Mouse (Mus musculus): Measurements from ENCODE around the gene Abhd16a. TPM values are rescaled to one million over a fixed set of nuclear protein-coding genes. Genes with fewer than 3 reads are reported as not detected.

The Abhd16a gene
- polyA plus RNA-seq, 1 experiment from 2014 or later: 56.7 TPM

DNA sequence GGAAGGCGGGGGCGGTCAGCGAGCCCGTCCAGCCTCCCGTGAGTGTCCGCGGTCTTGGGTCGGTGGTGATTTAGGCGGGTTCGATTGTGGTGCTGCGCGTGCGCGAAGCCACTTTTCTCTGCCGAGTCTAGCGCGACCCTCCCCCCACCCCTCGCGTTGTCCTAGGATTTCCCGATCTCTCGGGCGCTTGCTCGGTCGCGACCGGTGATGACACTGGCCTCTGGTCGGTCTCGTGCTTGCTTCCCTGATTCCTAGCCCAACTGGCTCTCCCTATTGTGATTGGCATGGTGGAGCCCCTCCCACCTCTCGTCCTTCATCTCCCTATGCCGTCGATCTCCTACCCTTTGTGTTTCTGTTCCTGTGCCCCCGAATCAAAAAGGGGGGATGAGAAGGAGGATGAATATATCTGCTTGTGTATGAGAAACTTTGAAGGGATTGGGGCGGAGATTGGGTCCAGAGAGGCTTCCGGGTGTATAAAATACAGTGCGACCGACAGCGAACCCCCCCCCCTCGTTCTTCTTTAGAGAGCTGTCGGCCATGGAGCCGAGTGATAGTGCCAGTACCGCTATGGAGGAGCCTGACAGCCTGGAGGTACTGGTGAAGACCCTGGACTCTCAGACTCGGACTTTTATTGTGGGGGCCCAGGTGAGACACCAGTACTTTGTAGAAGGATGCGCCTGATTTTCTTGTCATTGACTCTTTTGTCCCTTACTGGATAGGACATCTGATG lies 46.7 kb downstream of the Abhd16a start:
- H3K4me1 ChIP-seq: peaks cover 23% of the 10 kb centered on the region
- H3K4me3 ChIP-seq: peak overlapping the region; percentile 86
- H3K27ac ChIP-seq (replicated peaks): peak overlapping the region; percentile 99
- no peaks in the 10 kb centered on the region for H3K27me3 ChIP-seq (ENCODE audit: low read depth, poor library complexity, severe bottlenecking)
- no peaks in the 10 kb centered on the region for H3K9me3 ChIP-seq (replicated peaks)
- peaks cover 39% of the 10 kb centered on the region for H3K36me3 ChIP-seq
- WGBS: 1% methylated on average over 42 of the region's 43 CpGs
- no peak for DNase-seq (ENCODE audit: low spot score)

DNA sequence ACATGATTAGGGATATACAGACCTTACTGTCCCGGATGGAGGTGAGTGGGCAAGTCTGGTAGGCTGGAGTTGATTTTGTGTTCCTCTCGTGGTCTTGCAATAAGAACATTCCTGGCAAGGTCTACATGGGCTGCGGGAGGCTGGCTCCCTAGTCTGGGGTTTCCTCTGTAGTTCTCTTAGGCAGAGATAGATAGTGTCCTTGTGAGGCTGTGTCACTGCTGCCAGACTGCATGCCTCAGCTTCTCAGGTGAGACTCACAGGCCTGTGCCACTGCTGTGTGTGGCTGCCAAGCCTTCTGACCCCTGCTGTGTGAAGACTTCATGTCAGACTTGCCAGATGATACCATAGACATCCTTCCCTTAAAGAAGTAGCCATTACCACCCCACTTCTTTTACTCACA lies 50.2 kb downstream of the Abhd16a start:
- Histone ChIP-seq H3K4me1 (peaks cover 20% of the 10 kb centered on the region), H3K9me3 (replicated peaks) (peaks cover 13% of the 10 kb centered on the region), H3K27ac (replicated peaks) (no peak overlapping the region), H3K36me3 (peaks cover 70% of the 10 kb centered on the region), H3K4me3 (0 out of 2 replicates have a peak overlapping the region, but pooled peaks have one; percentile 9), H3K27me3 (ENCODE audit: low read depth, poor library complexity, severe bottlenecking) (no peaks in the 10 kb centered on the region)
- WGBS: 93% methylated on average over 3 of the region's 3 CpGs
- no peak for DNase-seq (ENCODE audit: low spot score)

GRCm38 (mm10) chr17:35140490-35140996 lies 51.5 kb downstream of the Abhd16a start:
- H3K27me3 ChIP-seq (ENCODE audit: low read depth, poor library complexity, severe bottlenecking): no peaks in the 10 kb centered on the region
- peaks cover 20% of the 10 kb centered on the region for H3K4me1 ChIP-seq
- WGBS: 85% methylated on average over 16 of the region's 16 CpGs
- DNase-seq (ENCODE audit: low spot score): no peak
- H3K4me3 ChIP-seq: no peak overlapping the region
- H3K9me3 ChIP-seq (replicated peaks): peaks cover 13% of the 10 kb centered on the region
- peaks cover 83% of the 10 kb centered on the region for H3K36me3 ChIP-seq
- no peak overlapping the region for H3K27ac ChIP-seq (replicated peaks)

GRCm38 (mm10) chr17:35141971-35142370 lies 52.9 kb downstream of the Abhd16a start:
- Histone ChIP-seq H3K9me3 (replicated peaks) (peaks cover 13% of the 10 kb centered on the region), H3K36me3 (peaks cover 97% of the 10 kb centered on the region), H3K4me1 (peaks cover 10% of the 10 kb centered on the region), H3K4me3 (no peak overlapping the region), H3K27me3 (ENCODE audit: low read depth, poor library complexity, severe bottlenecking) (no peaks in the 10 kb centered on the region), H3K27ac (replicated peaks) (no peak overlapping the region)
- WGBS: 89% methylated on average over 6 of the region's 6 CpGs
- no peak for DNase-seq (ENCODE audit: low spot score)

DNA sequence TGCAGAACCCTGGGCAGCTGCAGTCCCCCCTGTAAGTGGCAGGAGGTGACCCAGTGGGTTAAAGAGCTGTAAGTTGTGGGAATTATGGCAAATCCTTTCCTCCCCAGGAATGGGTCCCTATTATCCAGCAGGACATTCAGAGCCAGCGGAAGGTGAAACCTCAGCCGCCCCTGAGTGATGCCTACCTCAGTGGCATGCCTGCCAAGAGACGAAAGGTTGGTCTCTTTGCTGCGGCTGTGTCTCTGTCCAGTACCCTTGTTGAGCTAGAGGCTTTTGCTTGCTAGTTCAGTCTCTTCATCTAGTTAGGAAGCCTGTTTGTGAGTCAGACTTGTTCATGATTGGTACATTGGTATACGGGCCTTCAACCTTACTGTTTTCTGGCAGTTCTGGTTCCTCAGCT lies 57.1 kb downstream of the Abhd16a start:
- Histone ChIP-seq H3K27me3 (ENCODE audit: low read depth, poor library complexity, severe bottlenecking) (no peaks in the 10 kb centered on the region), H3K9me3 (replicated peaks) (peaks cover 13% of the 10 kb centered on the region), H3K4me1 (no peaks in the 10 kb centered on the region), H3K36me3 (peaks cover 99% of the 10 kb centered on the region), H3K4me3 (no peak overlapping the region), H3K27ac (replicated peaks) (no peak overlapping the region)
- no peak for DNase-seq (ENCODE audit: low spot score)
- 92% methylated on average over 5 of the region's 5 CpGs for WGBS

GRCm38 (mm10) chr17:35147348-35147747 lies 58.3 kb downstream of the Abhd16a start:
- Histone ChIP-seq H3K9me3 (replicated peaks) (peaks cover 13% of the 10 kb centered on the region), H3K27ac (replicated peaks) (no peak overlapping the region), H3K36me3 (peaks cover 99% of the 10 kb centered on the region), H3K4me1 (no peaks in the 10 kb centered on the region), H3K4me3 (no peak overlapping the region), H3K27me3 (ENCODE audit: low read depth, poor library complexity, severe bottlenecking) (no peaks in the 10 kb centered on the region)
- DNase-seq (ENCODE audit: low spot score): no peak
- 59% methylated on average over 3 of the region's 3 CpGs for WGBS

DNA sequence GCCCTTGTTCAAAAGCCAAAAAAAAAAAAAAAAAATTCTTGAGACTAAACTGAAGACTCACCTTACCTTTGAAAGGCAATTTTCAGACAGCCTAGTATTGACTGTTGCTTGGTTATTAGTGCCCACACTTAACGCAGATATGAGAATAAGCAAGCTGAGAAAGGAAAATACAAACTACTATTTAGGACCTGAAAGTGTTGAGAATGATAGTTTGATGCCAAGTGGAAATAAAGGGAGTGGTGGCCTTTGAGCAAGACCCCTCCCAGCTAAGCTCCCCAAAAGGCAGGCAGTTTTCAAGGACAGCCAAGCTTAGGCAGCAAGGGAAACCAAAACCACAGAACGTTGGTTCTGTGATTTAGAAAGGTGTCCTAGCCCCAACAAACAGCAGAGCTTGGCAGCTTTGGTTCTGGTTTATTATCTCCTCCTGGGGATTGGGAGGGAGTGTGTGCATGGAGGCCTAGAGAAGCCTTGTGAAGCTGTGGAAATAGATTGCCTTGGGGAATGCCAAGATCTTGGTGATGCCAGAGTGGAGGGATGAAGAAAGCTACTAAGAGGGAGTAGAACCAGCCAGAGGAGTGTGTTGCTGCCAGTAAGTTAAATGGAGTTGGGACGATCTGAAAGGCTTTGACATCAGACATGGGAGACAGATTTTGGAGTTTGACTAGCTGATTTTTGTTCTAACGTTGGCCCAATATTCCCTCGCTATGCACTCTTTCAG lies 59.0 kb downstream of the Abhd16a start:
- Histone ChIP-seq H3K27ac (replicated peaks) (no peak overlapping the region), H3K36me3 (peaks cover 99% of the 10 kb centered on the region), H3K27me3 (ENCODE audit: low read depth, poor library complexity, severe bottlenecking) (no peaks in the 10 kb centered on the region), H3K9me3 (replicated peaks) (peaks cover 6% of the 10 kb centered on the region), H3K4me1 (no peaks in the 10 kb centered on the region), H3K4me3 (no peak overlapping the region)
- WGBS: 80% methylated on average over 5 of the region's 5 CpGs
- no peak for DNase-seq (ENCODE audit: low spot score)

- no peaks in the 10 kb centered on the region for H3K4me1 ChIP-seq
- no peak for DNase-seq (ENCODE audit: low spot score)
- no peak overlapping the region for H3K4me3 ChIP-seq
- H3K36me3 ChIP-seq: peaks cover 99% of the 10 kb centered on the region
- H3K27ac ChIP-seq (replicated peaks): no peak overlapping the region
- 93% methylated on average over 4 of the region's 4 CpGs for WGBS
- no peaks in the 10 kb centered on the region for H3K27me3 ChIP-seq (ENCODE audit: low read depth, poor library complexity, severe bottlenecking)
- H3K9me3 ChIP-seq (replicated peaks): no peaks in the 10 kb centered on the region
Measured at GRCm38 (mm10) chr17:35152121-35152520, 63.1 kb downstream of the Abhd16a start.

Other genes with a start within 250 kb of the Abhd16a start
- gene Skiv2l, start 239.1 kb upstream of the Abhd16a start, polyA plus RNA-seq (2016; fragmentation: Nextera tagmentation; extraction: Ambion mirVana): 57.8 and 62.4 TPM in 2 replicates
- 137 and 139 TPM in 2 replicates for gene Nelfe, start 238.9 kb upstream of the Abhd16a start, polyA plus RNA-seq (2016; fragmentation: Nextera tagmentation; extraction: Ambion mirVana)
- 1.8 and 2.8 TPM in 2 replicates for gene Cfb, start 226.7 kb upstream of the Abhd16a start, polyA plus RNA-seq (2016; fragmentation: Nextera tagmentation; extraction: Ambion mirVana)
- gene Zbtb12, start 209.8 kb upstream of the Abhd16a start, polyA plus RNA-seq (2016; fragmentation: Nextera tagmentation; extraction: Ambion mirVana): 5.8 and 6.1 TPM in 2 replicates
- 0.07 TPM in 1 of 2 replicates, not detected in the other for gene Gm20547, start 207.2 kb upstream of the Abhd16a start, polyA plus RNA-seq (2016; fragmentation: Nextera tagmentation; extraction: Ambion mirVana)
- 1.3 TPM in 2 replicates for gene C2, start 191.0 kb upstream of the Abhd16a start, polyA plus RNA-seq (2016; fragmentation: Nextera tagmentation; extraction: Ambion mirVana)
- gene Ehmt2, start 190.8 kb upstream of the Abhd16a start, polyA plus RNA-seq (2016; fragmentation: Nextera tagmentation; extraction: Ambion mirVana): 88.0 and 91.9 TPM in 2 replicates
- gene Slc44a4, start 174.8 kb upstream of the Abhd16a start, polyA plus RNA-seq (2016; fragmentation: Nextera tagmentation; extraction: Ambion mirVana): not detected in 2 replicates
- gene Neu1, start 158.0 kb upstream of the Abhd16a start, polyA plus RNA-seq (2016; fragmentation: Nextera tagmentation; extraction: Ambion mirVana): 16.1 and 19.2 TPM in 2 replicates
- 0.19 TPM in 1 of 2 replicates, not detected in the other for gene Hspa1b, start 130.0 kb upstream of the Abhd16a start, polyA plus RNA-seq (2016; fragmentation: Nextera tagmentation; extraction: Ambion mirVana)
- gene Gm20481, start 119.4 kb upstream of the Abhd16a start, polyA plus RNA-seq (2016; fragmentation: Nextera tagmentation; extraction: Ambion mirVana): 0.27 TPM in 1 of 2 replicates, not detected in the other
- 1.3 and 1.6 TPM in 2 replicates for gene Hspa1a, start 117.1 kb upstream of the Abhd16a start, polyA plus RNA-seq (2016; fragmentation: Nextera tagmentation; extraction: Ambion mirVana)
- 0.71 and 0.81 TPM in 2 replicates for gene Hspa1l, start 116.6 kb upstream of the Abhd16a start, polyA plus RNA-seq (2016; fragmentation: Nextera tagmentation; extraction: Ambion mirVana)
- gene Lsm2, start 107.4 kb upstream of the Abhd16a start, polyA plus RNA-seq (2016; fragmentation: Nextera tagmentation; extraction: Ambion mirVana): 307 and 337 TPM in 2 replicates
- 177 and 210 TPM in 2 replicates for gene Vars, start 88.3 kb upstream of the Abhd16a start, polyA plus RNA-seq (2016; fragmentation: Nextera tagmentation; extraction: Ambion mirVana)
- gene Vwa7, start 72.7 kb upstream of the Abhd16a start, polyA plus RNA-seq (2016; fragmentation: Nextera tagmentation; extraction: Ambion mirVana): 0.19 and 0.28 TPM in 2 replicates
- 7.1 and 7.7 TPM in 2 replicates for gene Sapcd1, start 61.2 kb upstream of the Abhd16a start, polyA plus RNA-seq (2016; fragmentation: Nextera tagmentation; extraction: Ambion mirVana)
- gene Msh5, start 42.5 kb upstream of the Abhd16a start, polyA plus RNA-seq (2016; fragmentation: Nextera tagmentation; extraction: Ambion mirVana): 5.4 and 6.3 TPM in 2 replicates
- gene Clic1, start 39.3 kb upstream of the Abhd16a start, polyA plus RNA-seq (2016; fragmentation: Nextera tagmentation; extraction: Ambion mirVana): 216 and 217 TPM in 2 replicates
- 527 and 597 TPM in 2 replicates for gene Ddah2, start 30.2 kb upstream of the Abhd16a start, polyA plus RNA-seq (2016; fragmentation: Nextera tagmentation; extraction: Ambion mirVana)
- 0.17 TPM in 2 replicates for gene Ly6g6c, start 23.9 kb upstream of the Abhd16a start, polyA plus RNA-seq (2016; fragmentation: Nextera tagmentation; extraction: Ambion mirVana)
- gene Mpig6b, start 23.1 kb upstream of the Abhd16a start, polyA plus RNA-seq (2016; fragmentation: Nextera tagmentation; extraction: Ambion mirVana): 1.3 TPM in 2 replicates
- 0.32 and 0.59 TPM in 2 replicates for gene Ly6g6e, start 12.4 kb upstream of the Abhd16a start, polyA plus RNA-seq (2016; fragmentation: Nextera tagmentation; extraction: Ambion mirVana)
- 2.0 and 3.5 TPM in 2 replicates for gene Ly6g6d, start 11.2 kb upstream of the Abhd16a start, polyA plus RNA-seq (2016; fragmentation: Nextera tagmentation; extraction: Ambion mirVana)
- gene Ly6g6f, start 3.7 kb upstream of the Abhd16a start, polyA plus RNA-seq (2016; fragmentation: Nextera tagmentation; extraction: Ambion mirVana): 0.70 and 0.86 TPM in 2 replicates
- gene Ly6g5c, start 19.0 kb downstream of the Abhd16a start, polyA plus RNA-seq (2016; fragmentation: Nextera tagmentation; extraction: Ambion mirVana): not detected in 2 replicates
- gene Ly6g5b, start 26.2 kb downstream of the Abhd16a start, polyA plus RNA-seq (2016; fragmentation: Nextera tagmentation; extraction: Ambion mirVana): 0.99 and 1.1 TPM in 2 replicates
- gene Gpank1, start 32.2 kb downstream of the Abhd16a start, polyA plus RNA-seq (2016; fragmentation: Nextera tagmentation; extraction: Ambion mirVana): 33.4 and 34.5 TPM in 2 replicates
- 299 and 306 TPM in 2 replicates for gene Csnk2b, start 32.8 kb downstream of the Abhd16a start, polyA plus RNA-seq (2016; fragmentation: Nextera tagmentation; extraction: Ambion mirVana)
- 9.5 and 9.6 TPM in 2 replicates for gene D17H6S53E, start 37.1 kb downstream of the Abhd16a start, polyA plus RNA-seq (2016; fragmentation: Nextera tagmentation; extraction: Ambion mirVana)
- 0.53 and 0.66 TPM in 2 replicates for gene Apom, start 42.8 kb downstream of the Abhd16a start, polyA plus RNA-seq (2016; fragmentation: Nextera tagmentation; extraction: Ambion mirVana)
- gene Bag6, start 45.9 kb downstream of the Abhd16a start, polyA plus RNA-seq (2016; fragmentation: Nextera tagmentation; extraction: Ambion mirVana): 56.6 and 67.4 TPM in 2 replicates
- gene Prrc2a, start 75.6 kb downstream of the Abhd16a start, polyA plus RNA-seq (2016; fragmentation: Nextera tagmentation; extraction: Ambion mirVana): 173 and 198 TPM in 2 replicates
- 4.0 and 5.8 TPM in 2 replicates for gene Aif1, start 86.8 kb downstream of the Abhd16a start, polyA plus RNA-seq (2016; fragmentation: Nextera tagmentation; extraction: Ambion mirVana)
- 5.0 and 8.3 TPM in 2 replicates for gene Lst1, start 99.2 kb downstream of the Abhd16a start, polyA plus RNA-seq (2016; fragmentation: Nextera tagmentation; extraction: Ambion mirVana)
- 0.10 TPM in 1 of 2 replicates, not detected in the other for gene Ltb, start 105.2 kb downstream of the Abhd16a start, polyA plus RNA-seq (2016; fragmentation: Nextera tagmentation; extraction: Ambion mirVana)
- gene Tnf, start 112.7 kb downstream of the Abhd16a start, polyA plus RNA-seq (2016; fragmentation: Nextera tagmentation; extraction: Ambion mirVana): 0.07 TPM in 1 of 2 replicates, not detected in the other
- gene Lta, start 116.1 kb downstream of the Abhd16a start, polyA plus RNA-seq (2016; fragmentation: Nextera tagmentation; extraction: Ambion mirVana): not detected in 2 replicates
- 0.25 and 0.37 TPM in 2 replicates for gene Gm16181, start 131.6 kb downstream of the Abhd16a start, polyA plus RNA-seq (2016; fragmentation: Nextera tagmentation; extraction: Ambion mirVana)
- gene Atp6v1g2, start 144.4 kb downstream of the Abhd16a start, polyA plus RNA-seq (2016; fragmentation: Nextera tagmentation; extraction: Ambion mirVana): 9.7 and 11.8 TPM in 2 replicates
- gene Nfkbil1, start 146.5 kb downstream of the Abhd16a start, polyA plus RNA-seq (2016; fragmentation: Nextera tagmentation; extraction: Ambion mirVana): 9.9 and 11.7 TPM in 2 replicates
- 682 and 724 TPM in 2 replicates for gene Ddx39b, start 152.5 kb downstream of the Abhd16a start, polyA plus RNA-seq (2016; fragmentation: Nextera tagmentation; extraction: Ambion mirVana)
- gene H2-D1, start 173.5 kb downstream of the Abhd16a start, polyA plus RNA-seq (2016; fragmentation: Nextera tagmentation; extraction: Ambion mirVana): 55.3 and 61.1 TPM in 2 replicates
- not detected in 2 replicates for gene H2-Q1, start 231.1 kb downstream of the Abhd16a start, polyA plus RNA-seq (2016; fragmentation: Nextera tagmentation; extraction: Ambion mirVana)

Measured in midbrain, embryonic 10.5 days (tissue).